Mouse (Mus musculus): ENCODE measurements around the gene Trim63.

DNA sequence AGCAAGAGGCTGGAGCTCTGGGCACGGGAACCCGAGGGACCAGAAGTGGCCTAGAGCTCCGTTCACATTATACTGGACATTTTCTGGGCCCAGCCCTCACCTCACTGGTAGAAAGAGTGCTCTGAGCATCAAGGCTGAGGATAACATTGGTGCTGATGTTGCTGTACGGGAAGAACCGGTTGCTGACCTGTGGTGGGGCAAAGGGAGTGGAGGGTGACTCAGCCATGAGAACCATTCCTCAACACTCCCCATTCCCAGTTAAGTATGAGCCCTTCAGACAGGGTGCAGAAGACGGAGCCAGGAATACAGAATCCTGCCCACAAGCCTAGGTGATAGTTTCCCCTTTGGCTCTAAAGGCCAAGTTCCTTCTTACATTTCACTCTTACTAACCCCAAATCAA lies 44.7 kb downstream of the Trim63 start:
- TF ChIP-seq NANOG (IDR thresholded peaks at IDR 0.05; ENCODE audit: borderline replicate concordance, low read length) (no peak), POU5F1 (IDR thresholded peaks at IDR 0.05; ENCODE audit: borderline replicate concordance, low read length) (no peak), CTCF (conservative IDR thresholded peaks at IDR 0.05; ENCODE audit: low read length) (no peak)

All from E14TG2a.4 (cell line).